In genomic region chr7:133047287-133047686, GRCm38 (mm10) we compare ENCODE assay signal across 17 mouse cellular contexts.
DNase-seq lines count a peak whose midpoint lies in the region; ATAC-seq and TF ChIP-seq lines count a peak whose summit lies in the region.
"Had no signal": no experiment of that assay in that cellular context is flagged by ENCODE, and none has a peak within 500 bp of the region (broad histone marks: within the 10 kb centered on the region; RNA-seq: fewer than 3 reads in every experiment).

No protein-coding gene starts in this region.

- 30% methylated on average over 4 of the region's 4 CpGs for WGBS in liver, embryonic 13.5 days (ENCODE audit: insufficient replicate concordance)
- WGBS in liver, embryonic 12.5 days (ENCODE audit: insufficient replicate concordance), result 25% methylated on average over 4 of the region's 4 CpGs
- 27% methylated on average over 4 of the region's 4 CpGs for WGBS in lung, adult 2 months
- 85% methylated on average over 4 of the region's 4 CpGs for WGBS in forebrain, embryonic 14.5 days

- H3K36me3 ChIP-seq in liver, embryonic 13.5 days, result no peaks in the 10 kb centered on the region
- H3K36me3 ChIP-seq in liver, embryonic 12.5 days, result peaks cover 4% of the 10 kb centered on the region; the same call in 1 of the 2 replicates
- H3K36me3 ChIP-seq in forebrain, embryonic 14.5 days (ENCODE audit: control insufficient read depth, insufficient read depth, low read length), result peaks cover 8% of the 10 kb centered on the region
- H3K36me3 ChIP-seq: stomach, embryonic 15.5 days had no signal

- H3K27ac ChIP-seq in liver, embryonic 13.5 days, result no peak overlapping the region
- H3K27ac ChIP-seq in liver, embryonic 12.5 days, result no peak overlapping the region
- H3K27ac ChIP-seq in forebrain, embryonic 14.5 days (ENCODE audit: low read depth, low read length), result no peak overlapping the region
- H3K27ac ChIP-seq: hindbrain, embryonic 14.5 days; midbrain, embryonic 10.5 days; neural tube, embryonic 13.5 days; stomach, embryonic 15.5 days had no signal

- no peaks in the 10 kb centered on the region for H3K27me3 ChIP-seq in liver, embryonic 13.5 days
- no peaks in the 10 kb centered on the region for H3K27me3 ChIP-seq in liver, embryonic 12.5 days (replicated peaks)
- no peaks in the 10 kb centered on the region for H3K27me3 ChIP-seq in forebrain, embryonic 14.5 days (replicated peaks; ENCODE audit: control insufficient read depth, insufficient read depth, low read length)
- H3K27me3 ChIP-seq: neural tube, embryonic 13.5 days; stomach, embryonic 15.5 days had no signal

- peak; percentile 46 for TF ChIP-seq CTCF in lung, adult 2 months (IDR thresholded peaks at IDR 0.05; ENCODE audit: insufficient read depth, low read length)

- peaks cover 24% of the 10 kb centered on the region for H3K4me1 ChIP-seq in liver, embryonic 13.5 days (replicated peaks)
- peaks cover 31% of the 10 kb centered on the region for H3K4me1 ChIP-seq in liver, embryonic 12.5 days
- H3K4me1 ChIP-seq in lung, adult 2 months (ENCODE audit: control insufficient read depth, insufficient read depth, low read length), result peaks cover 23% of the 10 kb centered on the region
- H3K4me1 ChIP-seq in forebrain, embryonic 14.5 days (ENCODE audit: control insufficient read depth, insufficient read depth, low read length), result no peaks in the 10 kb centered on the region

- peak; percentile 25 for DNase-seq in adrenal gland, postnatal 14 days
- no peak for DNase-seq in adrenal gland, postnatal 25 days
- no peak for DNase-seq in liver, embryonic 13.5 days
- peak; percentile 48 for DNase-seq in lung, adult 2 months
- no peak for DNase-seq in cerebellum, postnatal 10 days
- no peak for DNase-seq in forebrain, embryonic 14.5 days (ENCODE audit: low spot score)
- DNase-seq: gastrocnemius, postnatal 36 days; kidney, postnatal 14 days; right cerebral cortex, adult 18-20 months had no signal

- H3K9me3 ChIP-seq in liver, embryonic 13.5 days (replicated peaks), result no peaks in the 10 kb centered on the region
- no peaks in the 10 kb centered on the region for H3K9me3 ChIP-seq in liver, embryonic 12.5 days (replicated peaks)
- H3K9me3 ChIP-seq in forebrain, embryonic 14.5 days (replicated peaks; ENCODE audit: control insufficient read depth, low read length), result no peaks in the 10 kb centered on the region
- H3K9me3 ChIP-seq: midbrain, embryonic 10.5 days; neural tube, embryonic 13.5 days; stomach, embryonic 15.5 days had no signal

- peak; percentile 59; the same call in 1 of the 2 replicates for ATAC-seq in liver, embryonic 13.5 days (ENCODE audit: low read depth)
- ATAC-seq in liver, embryonic 12.5 days, result no peak
- ATAC-seq in monocyte, adult 5-6 weeks (replicated peaks; ENCODE audit: insufficient number of reproducible peaks, low FRiP score, low TSS enrichment, poor library complexity, severe bottlenecking), result peak; percentile 66
- ATAC-seq in forebrain, embryonic 14.5 days, result no peak
- ATAC-seq: activated CD4-positive, CD25-positive, alpha-beta regulatory T cell, adult 4 months had no signal

- H3K4me3 ChIP-seq in liver, embryonic 13.5 days (replicated peaks), result no peak overlapping the region
- H3K4me3 ChIP-seq in liver, embryonic 12.5 days, result no peak overlapping the region
- no peak overlapping the region for H3K4me3 ChIP-seq in lung, adult 2 months (replicated peaks; ENCODE audit: extremely low read depth, low read depth, low read length)
- H3K4me3 ChIP-seq in forebrain, embryonic 14.5 days (ENCODE audit: low read depth, low read length), result no peak overlapping the region
- H3K4me3 ChIP-seq: erythroblast, embryonic 14.5 days; midbrain, embryonic 10.5 days; neural tube, embryonic 13.5 days; stomach, embryonic 15.5 days had no signal

- no peak overlapping the region for H3K4me2 ChIP-seq in liver, embryonic 13.5 days
- H3K4me2 ChIP-seq in liver, embryonic 12.5 days, result no peak overlapping the region
- H3K4me2 ChIP-seq in forebrain, embryonic 14.5 days (ENCODE audit: low read length), result no peak overlapping the region
- H3K4me2 ChIP-seq: hindbrain, embryonic 14.5 days; neural tube, embryonic 13.5 days; stomach, embryonic 15.5 days had no signal

- TF ChIP-seq POLR2A in lung, adult 2 months (IDR thresholded peaks at IDR 0.05; ENCODE audit: borderline replicate concordance, extremely low read depth, low read depth, low read length), result no peak

- no peak overlapping the region for H3K9ac ChIP-seq in liver, embryonic 13.5 days
- no peak overlapping the region for H3K9ac ChIP-seq in liver, embryonic 12.5 days
- no peak overlapping the region for H3K9ac ChIP-seq in forebrain, embryonic 14.5 days (ENCODE audit: low read length)
- H3K9ac ChIP-seq: hindbrain, embryonic 14.5 days; neural tube, embryonic 13.5 days; stomach, embryonic 15.5 days had no signal

Comparison
In these comparisons a context has a peak if more than half of its experiments do, and no peak if none do; other contexts are left out.
1. DNase-seq: peak in adrenal gland, postnatal 14 days (single experiment) and lung, adult 2 months (single experiment); none in adrenal gland, postnatal 25 days (single experiment), liver, embryonic 13.5 days (single experiment), cerebellum, postnatal 10 days (0 of 2) and forebrain, embryonic 14.5 days (single experiment).
2. ATAC-seq: peak in liver, embryonic 13.5 days (single experiment) and monocyte, adult 5-6 weeks (single experiment); none in liver, embryonic 12.5 days (single experiment) and forebrain, embryonic 14.5 days (single experiment).